Comparison of ENCODE assay signal across 8 mouse cellular contexts in the genomic region with DNA sequence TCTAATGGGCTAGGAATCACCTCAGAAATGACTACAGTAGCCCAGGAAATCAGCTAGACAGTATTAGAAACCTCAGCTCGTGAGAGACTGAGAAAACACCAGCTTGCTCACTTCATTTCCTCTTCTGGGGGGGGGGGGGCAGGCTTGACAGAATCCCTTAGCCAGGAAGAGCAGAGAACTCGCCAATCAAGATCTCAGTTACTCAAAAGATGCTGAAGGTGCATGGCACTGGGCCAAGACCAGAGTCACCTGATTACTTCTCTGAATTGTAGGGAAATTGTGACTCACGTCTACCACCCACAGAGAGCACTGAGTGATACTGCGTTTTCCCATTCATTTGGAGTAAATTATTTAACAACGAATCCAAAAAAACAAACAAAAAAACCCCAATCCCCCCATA. TPM values are rescaled to one million over a fixed set of nuclear protein-coding genes. Genes with fewer than 3 reads are reported as not detected.
DNase-seq lines count a peak whose midpoint lies in the region; TF ChIP-seq lines count a peak whose summit lies in the region.

No protein-coding gene starts in this region.

- H3K27me3 ChIP-seq in forebrain, embryonic 10.5 days (ENCODE audit: poor library complexity, severe bottlenecking): 0 out of 2 replicates have a peak, but pooled peaks cover under 1% of the 10 kb centered on the region

- DNase-seq in layer of hippocampus, adult 9-11 months: peak; percentile 52
- no peak for DNase-seq in layer of hippocampus, adult 9-10 months (ENCODE audit: low spot score)
- DNase-seq in B cell, adult 2 months: peak; percentile 10 to 14
- DNase-seq in left cerebral cortex, postnatal 25 days (ENCODE audit: low spot score in 2 of 2): peak; percentile 17 to 42
- DNase-seq in cerebellum, postnatal 36 days: no peak
- DNase-seq in forebrain, embryonic 10.5 days (ENCODE audit: extremely low spot score, low spot score): no peak
- no peak for DNase-seq in cerebellum, adult 11-12 months

- WGBS in forebrain, embryonic 10.5 days: 77% methylated on average over 5 of the region's 5 CpGs

- peak overlapping the region; percentile 57 for H3K27ac ChIP-seq in bone marrow macrophage, adult 2 months (ENCODE audit: insufficient read depth, low read depth, low read length)
- no peak overlapping the region for H3K27ac ChIP-seq in forebrain, embryonic 10.5 days

- intact Hi-C loops in left cerebral cortex, postnatal 25 days (cut with DNase I): no loop called here

- no peaks in the 10 kb centered on the region; the same call in 1 of the 2 replicates for H3K9me3 ChIP-seq in forebrain, embryonic 10.5 days

- TF ChIP-seq CTCF in bone marrow macrophage, adult 2 months (IDR thresholded peaks at IDR 0.05; ENCODE audit: low read depth, low read length): no peak

- H3K36me3 ChIP-seq in forebrain, embryonic 10.5 days (replicated peaks): no peaks in the 10 kb centered on the region

- peaks cover 24% of the 10 kb centered on the region for H3K4me1 ChIP-seq in bone marrow macrophage, adult 2 months (ENCODE audit: control insufficient read depth, insufficient read depth, low read length)
- peaks cover 6% of the 10 kb centered on the region for H3K4me1 ChIP-seq in forebrain, embryonic 10.5 days

- no peak overlapping the region for H3K4me3 ChIP-seq in bone marrow macrophage, adult 2 months (ENCODE audit: insufficient read depth, low read length)
- no peak overlapping the region for H3K4me3 ChIP-seq in forebrain, embryonic 10.5 days

- TF ChIP-seq POLR2A in bone marrow macrophage, adult 2 months (IDR thresholded peaks at IDR 0.05; ENCODE audit: borderline replicate concordance, low read depth, low read length): no peak

RNA-seq across cellular contexts. Expression of gene Ncmap, which starts 8.2 kb away (rescaled TPM):
- not detected in 2 replicates for polyA plus RNA-seq in bone marrow macrophage, adult 2 months (2012; ENCODE audit: insufficient read depth, insufficient read length, missing spikeins)
- total RNA-seq in left cerebral cortex, postnatal 25 days (2021): 1 to 10 TPM in 1 of 2 experiments, under 1 TPM in 1; 0.46 to 1.2 TPM
- polyA plus RNA-seq in forebrain, embryonic 10.5 days (2016; fragmentation: Nextera tagmentation; extraction: Ambion mirVana): 0.40 and 0.52 TPM in 2 replicates

RNA-seq across cellular contexts. Expression of gene Rcan3, which starts 27.5 kb away (rescaled TPM):
- 16.7 and 24.3 TPM in 2 replicates for polyA plus RNA-seq in bone marrow macrophage, adult 2 months (2012; ENCODE audit: insufficient read depth, insufficient read length, missing spikeins)
- total RNA-seq in left cerebral cortex, postnatal 25 days (2021): 10 to 100 TPM; 24.6 to 30.5 TPM
- polyA plus RNA-seq in forebrain, embryonic 10.5 days (2016; fragmentation: Nextera tagmentation; extraction: Ambion mirVana): 10.4 and 10.7 TPM in 2 replicates

RNA-seq across cellular contexts. Expression of gene Srrm1, which starts 53.1 kb away (rescaled TPM):
- polyA plus RNA-seq in bone marrow macrophage, adult 2 months (2012; ENCODE audit: insufficient read depth, insufficient read length, missing spikeins): 129 and 141 TPM in 2 replicates
- total RNA-seq in left cerebral cortex, postnatal 25 days (2021): 100 to 1,000 TPM; 122 to 124 TPM
- polyA plus RNA-seq in forebrain, embryonic 10.5 days (2016; fragmentation: Nextera tagmentation; extraction: Ambion mirVana): 235 and 240 TPM in 2 replicates

Comparison
In these comparisons a context has a peak if more than half of its experiments do, and no peak if none do; other contexts are left out.
1. DNase-seq: peak in layer of hippocampus, adult 9-11 months (single experiment), B cell, adult 2 months (2 of 2) and left cerebral cortex, postnatal 25 days (2 of 2); none in layer of hippocampus, adult 9-10 months (single experiment), cerebellum, postnatal 36 days (0 of 2), forebrain, embryonic 10.5 days (single experiment) and cerebellum, adult 11-12 months (single experiment).